Mouse (Mus musculus) megakaryocyte, adult 5-6 weeks (primary cell): ENCODE measurements around the gene Zdhhc20. TPM values are rescaled to one million over a fixed set of nuclear protein-coding genes. Genes with fewer than 3 reads are reported as not detected.
"Not testable (repeated sequence)": the region's sequence is repeated elsewhere in the genome, so short reads cannot be mapped to it uniquely, and the experiment has no call there.

Source experiments
- ATAC-seq: 2 replicates; pipeline ENCODE4 v1.8.0; 2016; ENCODE audit warnings: mild to moderate bottlenecking, inconsistent platforms; ENCODE audit not compliant: poor library complexity, severe bottlenecking
- total RNA-seq, 2 experiments: library from RNA; stranded (forward) in 1 of 2; stranded (reverse) in 1 of 2; fragments of 153-499, 151-499 nt in 1 of 2; fragments of 221-1000, 200-1000 nt in 1 of 2; gene quantifications; 2 replicates each; pipeline versions ENCODE4 v1.2.3 to v1.2.4; 2015 to 2017

Gene Zdhhc20
- total RNA-seq (2015) = 51.5 and 54.5 TPM in 2 replicates
- 60.1 and 91.5 TPM in 2 replicates for total RNA-seq (2017)

DNA sequence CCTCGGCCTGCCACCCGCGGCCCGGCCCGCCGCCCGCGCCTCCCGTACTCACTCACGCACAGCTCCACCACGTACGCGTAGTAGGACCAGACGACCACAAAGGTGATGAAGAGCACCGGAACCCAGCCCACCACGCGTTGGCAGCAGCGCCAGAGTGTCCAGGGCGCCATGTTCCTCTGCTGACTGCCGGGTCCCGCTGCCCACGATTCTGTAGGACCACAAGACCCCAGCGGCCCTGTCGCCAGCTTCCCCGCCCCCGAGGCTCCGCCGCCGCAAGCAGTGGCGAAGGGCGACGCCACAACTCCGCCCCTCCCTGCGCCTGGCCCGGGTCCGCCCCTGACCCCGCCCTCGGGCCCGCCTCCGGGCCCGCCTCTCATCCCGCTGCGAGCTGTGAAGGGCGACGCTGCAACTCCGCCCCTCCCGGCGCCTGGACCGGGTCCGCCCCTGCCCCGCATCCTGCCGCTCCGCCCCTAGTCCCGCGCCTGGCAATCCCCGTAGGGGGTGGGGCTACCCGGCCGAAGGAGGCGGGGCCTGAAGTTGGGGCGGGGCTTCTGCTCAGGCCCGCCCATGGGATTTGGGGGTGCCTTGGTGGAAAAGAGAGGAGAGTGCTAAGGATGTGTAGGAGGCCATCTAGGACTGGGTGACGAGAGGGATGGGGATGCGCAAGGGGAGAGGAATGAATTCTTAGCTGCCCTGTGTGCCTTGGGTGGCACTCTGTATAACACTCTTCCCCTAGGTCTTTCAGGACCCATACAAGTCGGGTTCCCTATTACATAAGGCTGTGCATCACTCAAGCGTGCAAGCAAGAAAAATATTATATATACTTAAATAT lies at the start of gene Zdhhc20:
Gene Zdhhc20 (minus strand): TSS at position 266 of the 832 bp plus-strand sequence.
- peak; percentile 90 for ATAC-seq

DNA sequence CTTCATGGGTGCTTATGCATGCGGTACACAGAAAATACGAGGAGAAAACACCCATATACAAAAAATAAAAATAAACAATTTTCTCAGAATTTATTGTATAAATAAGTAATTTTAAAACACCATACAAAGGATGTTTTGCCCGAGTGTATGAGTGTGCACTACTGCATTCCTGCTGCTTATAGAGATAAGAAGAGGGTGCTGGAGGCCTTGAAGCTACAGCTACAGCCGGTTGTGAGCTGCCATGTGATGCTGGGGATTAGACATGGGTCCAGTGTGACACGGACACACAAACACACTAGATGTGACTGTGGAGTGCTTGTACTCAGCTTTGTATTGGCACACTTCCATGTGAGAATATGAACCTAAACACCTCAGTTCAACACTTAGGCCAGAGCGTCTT lies 47.2 kb upstream of the Zdhhc20 start:
- ATAC-seq = no peak

DNA sequence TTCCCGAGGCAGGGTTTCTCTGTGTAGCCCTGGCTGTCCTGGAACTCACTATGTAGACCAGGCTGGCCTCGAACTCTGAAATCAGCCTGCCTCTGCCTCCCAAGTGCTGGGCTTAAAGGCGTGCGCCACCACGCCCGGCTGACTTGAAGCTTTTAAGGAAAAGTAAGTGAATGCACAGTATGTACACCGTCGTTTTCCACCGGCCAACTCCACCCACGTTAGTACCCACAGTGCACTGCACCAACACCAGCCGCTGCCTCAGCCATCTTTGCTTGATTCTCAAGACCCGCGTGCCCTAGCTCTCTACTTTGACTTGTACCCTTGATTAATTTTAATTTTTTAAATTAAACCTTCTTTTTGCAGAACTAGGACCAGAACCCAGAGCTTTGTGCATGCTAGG lies 44.6 kb upstream of the Zdhhc20 start:
- no peak for ATAC-seq

DNA sequence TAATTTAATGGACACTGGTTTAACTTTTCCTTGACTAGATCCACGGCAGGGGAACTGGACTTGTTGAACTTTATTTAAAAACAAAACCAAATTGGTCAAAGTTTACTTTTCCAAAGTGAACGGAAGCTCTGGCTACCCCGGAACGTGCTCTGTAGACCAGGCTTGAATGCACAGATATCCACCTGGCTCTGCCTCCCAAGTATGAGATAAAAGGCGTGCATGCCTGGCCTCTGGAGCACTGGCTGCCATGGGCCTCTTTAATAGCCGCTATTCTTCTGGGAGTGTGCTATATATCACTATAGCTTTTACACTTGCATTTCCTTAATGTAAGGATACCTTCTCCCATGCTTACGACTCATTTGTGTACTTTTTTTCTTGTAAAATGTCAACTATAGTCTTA lies 43.5 kb upstream of the Zdhhc20 start:
- no peak for ATAC-seq

DNA sequence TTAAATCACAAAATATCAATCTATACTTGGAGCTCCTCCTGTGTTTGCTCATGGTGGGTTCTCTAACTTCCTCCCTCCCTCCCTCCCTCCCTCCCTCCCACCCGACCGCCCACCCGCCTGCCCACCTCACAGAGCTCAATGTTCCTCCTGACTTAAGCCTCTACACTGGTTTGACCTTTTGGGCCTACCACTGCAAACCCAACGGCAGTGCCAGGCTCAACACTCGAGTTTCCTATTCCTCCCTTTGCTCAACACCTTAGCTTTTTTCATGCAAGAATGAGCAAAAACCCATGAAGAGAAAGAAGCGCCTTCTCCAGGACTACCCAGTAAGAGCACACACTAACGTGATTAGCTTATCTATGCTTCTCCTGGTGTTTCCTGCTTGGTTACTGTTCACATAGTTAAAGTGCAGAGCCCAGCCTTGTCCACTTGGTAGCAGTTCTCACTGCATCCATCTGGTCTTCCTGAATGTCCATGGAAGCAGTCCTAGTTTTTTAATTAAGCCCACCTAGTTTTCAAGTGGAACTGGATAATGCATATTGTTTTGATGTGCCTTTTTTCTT lies 42.9 kb upstream of the Zdhhc20 start:
- no peak for ATAC-seq

DNA sequence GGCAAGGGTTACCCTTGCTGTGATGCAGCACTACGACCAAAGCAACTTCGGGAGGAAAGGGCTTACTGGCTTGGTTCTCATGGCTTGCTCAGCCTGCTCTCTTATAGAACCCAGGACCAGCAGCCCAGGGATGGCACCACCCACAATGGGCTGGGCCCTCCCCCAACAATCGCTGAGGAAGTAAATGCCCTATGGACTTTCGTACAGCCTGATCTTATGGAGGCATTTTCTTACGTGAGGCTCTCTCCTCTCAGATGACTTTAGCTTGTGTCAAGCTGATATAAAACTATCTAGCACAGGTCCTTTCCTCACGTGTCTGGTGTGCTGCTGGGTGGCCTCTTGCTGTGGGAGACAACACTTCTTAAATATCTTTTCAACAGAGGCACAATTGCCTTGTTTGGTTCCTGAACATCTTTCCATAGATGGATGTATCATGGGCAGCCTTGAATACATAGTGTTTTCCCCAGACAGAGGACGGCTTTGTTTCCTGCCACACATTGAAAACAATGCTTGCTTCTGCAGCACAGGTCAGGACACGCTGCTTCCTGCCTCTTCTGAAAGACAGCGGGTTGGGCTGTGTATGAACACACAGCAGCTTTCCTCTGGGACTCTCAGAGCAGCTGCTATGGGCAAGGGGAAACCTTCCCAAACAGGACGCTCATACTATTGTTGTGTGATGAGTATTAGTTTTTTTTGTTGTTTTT lies 31.5 kb upstream of the Zdhhc20 start:
- ATAC-seq = no peak

DNA sequence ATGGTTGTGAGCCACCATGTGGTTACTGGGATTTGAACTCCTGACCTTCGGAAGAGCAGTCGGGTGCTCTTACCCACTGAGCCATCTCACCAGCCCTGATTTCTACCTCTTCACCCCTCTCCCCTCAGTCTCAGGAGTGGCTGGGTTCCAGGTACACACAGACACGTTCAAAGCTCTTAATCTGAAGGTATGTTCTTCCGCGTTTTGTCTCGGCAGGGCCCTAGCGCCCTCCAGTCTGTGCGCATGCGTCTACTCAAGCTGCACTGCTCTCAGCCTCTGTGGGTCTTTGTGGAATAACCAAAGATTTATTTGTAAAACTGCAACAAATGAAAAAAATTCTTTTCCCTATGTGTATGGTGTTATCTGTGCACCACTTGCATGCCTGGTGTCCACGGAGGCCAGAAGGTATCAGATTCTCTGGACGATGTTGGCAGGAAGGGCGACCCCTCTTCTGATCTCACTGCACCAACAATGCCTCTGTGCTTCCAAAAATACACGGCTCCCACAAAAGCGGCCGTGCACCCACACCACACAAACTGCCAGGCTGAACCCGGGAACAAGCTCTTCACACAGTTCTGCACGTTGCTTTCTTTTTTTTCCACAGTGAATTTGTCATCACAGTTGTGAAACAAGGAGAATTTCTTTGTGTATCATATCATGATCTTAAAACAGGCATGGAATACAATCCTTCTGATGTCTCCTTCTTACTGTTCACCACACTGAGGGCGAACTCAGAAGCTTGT lies 30.7 kb upstream of the Zdhhc20 start:
- ATAC-seq = no peak

DNA sequence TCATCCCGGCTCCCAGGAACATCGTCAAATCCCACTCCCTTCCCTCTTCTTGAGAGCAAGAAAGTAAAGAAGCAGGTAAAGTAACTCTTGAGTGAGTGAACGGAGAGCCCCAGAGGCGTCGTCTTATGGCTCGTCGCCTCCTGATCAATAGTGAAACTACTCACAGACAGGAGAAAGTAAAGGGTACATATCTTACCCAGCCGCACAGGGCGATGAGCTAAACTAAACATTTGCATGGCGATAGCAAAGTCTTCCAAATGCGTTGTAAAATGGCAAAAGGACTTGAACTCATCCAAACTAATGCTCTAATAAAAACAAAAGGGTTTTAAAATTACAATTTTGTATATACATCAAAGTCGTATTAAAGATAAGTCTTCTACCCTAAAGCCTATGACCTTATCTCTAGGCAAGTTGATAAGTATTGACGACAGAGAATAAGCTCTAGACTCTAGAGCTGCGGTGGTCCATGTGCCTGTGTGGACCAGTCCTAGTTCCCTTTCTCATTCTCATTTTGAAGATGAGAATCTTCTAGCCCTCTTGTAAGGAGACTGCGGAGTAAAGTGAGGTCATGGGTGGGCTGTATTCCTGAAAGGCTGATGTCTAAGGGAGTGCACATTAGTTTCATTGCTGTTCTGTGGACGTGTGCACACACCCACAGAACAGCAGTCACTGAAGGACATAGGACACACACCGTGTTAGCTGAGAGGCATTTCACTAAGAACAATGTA lies 29.2 kb upstream of the Zdhhc20 start:
- ATAC-seq = no peak

DNA sequence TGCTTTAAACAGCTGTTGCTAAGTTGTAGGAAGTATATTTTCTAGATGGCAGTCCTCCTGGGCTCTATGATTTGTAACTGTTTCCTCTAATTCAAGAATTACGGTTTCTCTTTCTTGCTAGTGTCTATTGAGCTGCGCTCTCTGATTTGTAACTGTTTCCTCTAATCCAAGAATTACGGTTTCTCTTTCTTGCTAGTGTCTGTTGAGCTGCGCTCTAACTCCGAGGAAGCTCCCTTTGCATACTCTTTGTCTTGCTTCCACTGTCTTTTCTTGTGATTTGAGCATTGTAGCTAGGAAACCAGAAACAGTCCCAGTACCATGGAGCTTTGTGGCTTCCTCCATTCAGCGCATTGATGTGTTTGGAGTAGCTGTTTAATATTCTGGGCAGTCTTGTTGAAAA lies 25.3 kb upstream of the Zdhhc20 start:
- no peak for ATAC-seq

DNA sequence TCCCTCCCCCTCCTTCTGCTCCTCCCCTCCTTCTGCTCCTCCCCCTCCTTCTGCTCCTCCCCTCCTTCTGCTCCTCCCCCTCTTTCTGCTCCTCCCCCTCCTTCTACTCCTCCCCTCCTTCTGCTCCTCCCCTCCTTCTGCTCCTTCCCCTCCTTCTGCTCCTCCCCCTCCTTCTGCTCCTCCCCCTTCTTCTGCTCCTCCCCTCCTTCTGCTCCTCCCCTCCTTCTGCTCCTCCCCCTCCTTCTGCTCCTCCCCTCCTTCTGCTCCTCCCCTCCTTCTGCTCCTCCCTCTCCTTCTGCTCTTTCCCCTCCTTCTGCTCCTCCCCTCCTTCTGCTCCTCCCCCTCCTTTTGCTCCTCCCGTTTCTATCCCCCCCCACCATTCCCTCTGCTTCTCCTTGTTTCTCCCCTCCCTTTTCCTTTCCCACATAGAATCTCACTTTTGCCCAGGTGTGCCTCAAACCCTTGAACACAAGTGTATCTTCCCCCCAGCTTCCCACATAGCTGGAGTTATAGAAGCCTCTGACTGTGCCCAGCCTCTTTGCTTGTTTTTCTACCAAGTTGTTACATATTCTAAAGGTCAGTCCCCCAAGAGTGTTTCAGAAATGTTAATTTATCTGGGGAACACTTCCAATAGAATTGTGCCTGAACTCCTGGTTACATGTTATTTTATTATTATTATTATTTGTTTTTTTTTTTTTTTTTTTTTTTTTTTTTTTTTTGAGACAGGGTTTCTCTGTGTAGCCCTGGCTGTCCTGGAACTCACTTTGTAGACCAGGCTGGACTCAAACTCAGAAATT lies 22.3 kb upstream of the Zdhhc20 start:
- ATAC-seq = not testable (repeated sequence)

DNA sequence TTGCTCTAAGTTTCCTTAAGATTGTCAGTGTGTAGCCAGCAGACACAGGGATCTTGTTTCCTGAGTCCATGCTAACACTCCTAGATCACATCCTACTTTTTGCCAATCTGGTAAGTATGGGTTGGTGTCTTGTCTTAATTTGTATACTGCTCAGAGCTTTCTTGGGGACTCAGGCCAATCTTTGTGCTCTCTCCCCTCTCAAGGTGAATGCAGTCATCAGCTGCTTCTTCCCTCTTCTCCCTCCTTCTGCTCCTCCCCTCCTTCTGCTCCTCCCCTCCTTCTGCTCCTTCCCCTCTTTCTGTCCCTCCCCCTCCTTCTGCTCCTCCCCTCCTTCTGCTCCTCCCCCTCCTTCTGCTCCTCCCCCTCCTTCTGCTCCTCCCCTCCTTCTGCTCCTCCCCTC lies 21.7 kb upstream of the Zdhhc20 start:
- not testable (repeated sequence) for ATAC-seq

DNA sequence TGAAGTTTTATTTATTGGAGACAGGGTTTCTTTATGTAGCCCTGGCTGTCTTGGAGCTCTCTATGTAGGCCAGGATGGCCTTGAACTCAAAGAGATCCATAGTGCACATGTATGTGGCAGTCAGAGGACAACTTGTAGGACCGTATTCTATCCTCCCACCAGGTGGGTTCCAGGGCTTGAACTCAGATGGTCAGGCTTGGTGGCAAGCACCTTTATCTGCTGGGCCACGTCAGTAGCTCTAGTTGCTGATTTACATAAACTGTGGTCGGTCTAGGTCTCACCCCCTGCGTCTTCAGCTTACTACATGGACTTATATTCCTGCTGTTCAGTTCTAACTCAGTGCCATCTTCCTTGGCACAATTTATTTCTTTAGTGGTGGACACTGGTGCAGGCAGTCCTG lies 21.2 kb upstream of the Zdhhc20 start:
- ATAC-seq = no peak

DNA sequence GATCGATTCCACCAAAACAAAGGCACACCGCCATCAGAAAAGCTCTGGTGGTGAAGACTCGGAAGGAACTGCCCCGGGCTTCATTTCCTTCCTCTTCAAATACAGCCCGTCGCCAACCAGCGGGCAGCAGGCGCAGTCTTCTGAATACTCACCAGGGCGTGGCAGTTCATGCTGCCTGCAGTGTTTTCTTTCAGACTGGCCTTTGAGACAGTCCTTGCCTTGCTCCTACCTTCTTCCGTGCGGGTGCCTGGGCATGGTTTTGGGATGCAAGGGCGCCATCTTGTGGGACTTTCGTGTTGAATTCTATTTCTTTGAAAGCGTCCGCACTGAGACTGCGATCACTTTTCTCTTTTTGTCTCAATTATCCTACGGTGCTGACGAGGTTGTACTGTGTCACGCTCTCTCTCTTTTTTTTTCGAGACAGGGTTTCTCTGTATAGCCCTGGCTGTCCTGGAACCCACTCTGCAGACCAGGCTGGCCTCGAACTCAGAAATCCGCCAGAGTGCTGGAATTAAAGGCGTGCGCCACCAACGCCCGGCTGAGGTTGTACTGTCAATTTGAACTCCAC lies 20.5 kb upstream of the Zdhhc20 start:
- ATAC-seq = peak; percentile 97

DNA sequence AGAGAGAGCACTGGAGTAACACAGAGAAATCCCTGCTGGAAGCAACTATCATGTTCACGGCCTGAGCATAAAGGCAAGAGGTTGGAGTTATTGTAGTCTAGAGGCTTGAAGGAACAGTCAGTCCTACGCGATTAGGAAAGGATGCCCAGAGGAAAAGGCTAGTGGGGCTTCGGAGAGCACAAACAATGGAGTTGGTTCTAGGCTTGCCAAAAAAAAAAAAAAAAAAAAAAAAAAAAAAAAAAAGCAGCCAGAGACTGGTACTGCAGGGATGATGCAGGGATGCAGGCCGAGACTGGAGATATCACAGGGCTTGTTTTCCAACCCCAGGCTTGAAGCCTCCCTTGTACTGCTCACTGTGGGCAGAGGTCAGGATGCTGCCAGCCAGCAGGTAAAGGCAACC lies 19.2 kb upstream of the Zdhhc20 start:
- ATAC-seq = no peak

DNA sequence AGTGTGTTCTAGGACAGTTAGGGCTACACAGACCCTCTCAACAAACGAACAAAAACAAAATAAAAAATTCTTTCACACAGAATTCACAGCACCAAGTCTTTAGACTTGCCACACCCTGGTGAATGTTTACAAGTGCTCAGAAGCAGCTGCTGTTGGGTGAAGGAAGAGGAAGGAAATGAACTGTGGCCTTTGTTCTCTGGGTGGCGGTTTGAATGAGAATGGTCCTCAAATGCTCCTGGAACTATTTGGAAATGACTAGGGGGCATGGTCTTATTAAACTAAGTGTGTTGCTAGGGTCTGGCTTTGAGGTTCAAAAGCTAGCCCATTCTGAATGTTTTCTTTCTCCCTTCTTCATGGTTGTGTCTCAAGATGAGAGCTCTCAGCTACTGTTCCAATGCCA lies 18.4 kb upstream of the Zdhhc20 start:
- peak; percentile 51 for ATAC-seq

DNA sequence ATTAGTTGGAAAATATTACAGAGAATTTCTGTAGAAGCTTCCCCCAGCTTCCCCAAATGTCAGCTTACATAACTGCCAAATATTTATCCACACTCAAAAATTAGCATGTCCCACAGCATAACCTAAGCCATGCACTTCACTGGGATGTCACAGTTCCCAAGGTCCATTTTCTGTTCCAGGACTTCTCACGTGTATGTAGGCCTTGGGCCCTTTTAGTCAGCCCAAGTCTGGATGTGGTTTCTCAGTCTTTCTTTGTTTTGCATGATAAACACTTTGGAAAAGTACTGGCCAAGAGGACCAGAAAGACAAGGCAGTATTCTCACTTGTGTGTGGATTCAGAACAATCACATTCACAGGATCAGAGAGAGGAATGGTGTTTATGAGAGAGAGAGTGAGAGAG lies 11.9 kb upstream of the Zdhhc20 start:
- ATAC-seq = no peak

DNA sequence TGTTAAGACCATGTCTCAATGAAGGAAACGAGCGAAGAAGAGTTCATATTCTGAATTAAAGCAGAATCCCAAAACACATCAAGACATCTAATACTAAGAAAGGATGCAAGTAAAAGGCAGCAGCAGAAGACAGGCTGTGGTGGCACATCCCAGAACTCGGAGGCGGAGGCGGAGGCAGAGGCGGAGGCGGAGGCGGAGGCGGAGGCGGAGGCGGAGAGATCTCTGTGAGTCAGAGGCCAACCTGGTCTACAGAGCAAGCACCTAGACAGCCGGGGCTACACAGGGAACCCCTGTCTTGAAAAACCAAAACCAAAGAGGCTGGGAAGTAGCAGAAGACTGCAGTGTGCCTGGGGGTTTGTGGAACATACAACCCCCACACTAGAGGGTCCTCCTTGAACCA lies 6.8 kb upstream of the Zdhhc20 start:
- ATAC-seq = no peak

DNA sequence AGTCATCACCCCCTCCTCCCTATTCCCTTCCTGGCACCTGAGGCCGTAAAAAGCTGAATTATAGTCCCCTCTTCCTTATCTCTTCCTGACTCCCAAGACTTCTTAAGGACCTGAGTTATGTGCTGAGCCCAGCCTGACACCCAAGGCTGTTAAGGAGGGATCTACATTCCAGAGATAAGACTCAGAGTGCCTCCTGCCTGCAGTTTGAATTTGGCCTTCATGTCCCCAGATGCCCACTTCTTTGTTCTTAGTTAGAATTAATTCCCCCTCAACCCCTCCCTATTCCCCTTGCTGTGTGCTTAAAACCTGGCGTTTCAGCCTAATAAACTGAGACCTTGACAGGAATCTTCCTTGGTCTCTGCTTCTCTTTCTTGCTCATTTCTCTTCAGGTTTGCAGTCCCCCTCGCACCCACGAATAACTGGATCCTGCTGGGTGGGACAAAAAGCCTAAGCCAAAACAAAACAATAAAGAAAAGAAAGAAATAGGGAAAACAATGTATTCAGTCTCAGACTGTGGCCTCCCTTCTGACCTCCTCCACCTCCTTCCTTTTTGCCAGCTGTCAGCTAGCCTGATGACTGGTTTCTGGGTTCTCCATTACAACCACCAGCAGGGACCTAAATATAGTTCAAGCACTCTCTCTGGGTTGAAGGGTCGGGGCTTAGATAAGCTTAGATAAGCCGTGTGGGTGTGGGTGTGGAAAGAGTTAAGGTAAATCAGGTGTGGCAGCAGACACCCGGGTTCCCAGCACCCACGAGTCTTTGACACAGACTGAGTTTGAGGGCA lies 6.2 kb upstream of the Zdhhc20 start:
- ATAC-seq = not testable (repeated sequence)

DNA sequence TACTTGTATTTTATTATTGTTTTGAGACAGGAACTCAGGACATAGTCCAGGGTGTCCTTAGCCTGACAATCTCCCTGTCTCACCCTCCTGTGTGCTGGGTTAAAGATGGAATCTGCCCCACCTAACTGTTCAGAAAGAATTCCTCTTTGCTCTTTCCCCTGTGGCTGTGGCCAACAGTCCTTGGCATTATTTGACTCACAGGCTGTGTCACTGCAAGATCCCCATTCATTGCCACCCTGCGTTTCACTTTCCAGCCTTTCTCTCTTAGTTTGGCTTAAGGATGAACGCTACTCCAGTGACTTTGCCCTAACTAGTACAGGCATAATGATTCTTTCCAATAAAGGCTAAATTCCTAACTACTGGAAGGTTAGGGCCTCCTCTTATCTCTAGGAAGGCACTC lies 4.3 kb upstream of the Zdhhc20 start:
- ATAC-seq = no peak
